Mouse (Mus musculus): ENCODE measurements around the gene Gins1. TPM values are rescaled to one million over a fixed set of nuclear protein-coding genes. Genes with fewer than 3 reads are reported as not detected.

Gins1 gene
- polyA plus RNA-seq, 1 experiment: 0.39 TPM

- Histone ChIP-seq H3K4me3 (replicated peaks; ENCODE audit: extremely low read depth, low read depth, low read length) (no peak overlapping the region), H3K4me1 (ENCODE audit: control insufficient read depth, insufficient read depth, low read length) (no peaks in the 10 kb centered on the region)
- WGBS: 92% methylated on average over 7 of the region's 7 CpGs
- no peak for TF ChIP-seq POLR2A (IDR thresholded peaks at IDR 0.05; ENCODE audit: borderline replicate concordance, extremely low read depth, low read depth, low read length)
- no peak for TF ChIP-seq CTCF (IDR thresholded peaks at IDR 0.05; ENCODE audit: insufficient read depth, low read length)
- no peak for DNase-seq
Measured at GRCm38 (mm10) chr2:150971856-150972255, 66.7 kb downstream of the Gins1 start.

- Histone ChIP-seq H3K4me3 (replicated peaks; ENCODE audit: extremely low read depth, low read depth, low read length) (no peak overlapping the region), H3K4me1 (ENCODE audit: control insufficient read depth, insufficient read depth, low read length) (no peaks in the 10 kb centered on the region)
- no peak for DNase-seq
- TF ChIP-seq CTCF (IDR thresholded peaks at IDR 0.05; ENCODE audit: insufficient read depth, low read length): no peak
- TF ChIP-seq POLR2A (IDR thresholded peaks at IDR 0.05; ENCODE audit: borderline replicate concordance, extremely low read depth, low read depth, low read length): no peak
- 96% methylated on average over 3 of the region's 3 CpGs for WGBS
Measured at GRCm38 (mm10) chr2:150972681-150973080, 67.5 kb downstream of the Gins1 start.

DNA sequence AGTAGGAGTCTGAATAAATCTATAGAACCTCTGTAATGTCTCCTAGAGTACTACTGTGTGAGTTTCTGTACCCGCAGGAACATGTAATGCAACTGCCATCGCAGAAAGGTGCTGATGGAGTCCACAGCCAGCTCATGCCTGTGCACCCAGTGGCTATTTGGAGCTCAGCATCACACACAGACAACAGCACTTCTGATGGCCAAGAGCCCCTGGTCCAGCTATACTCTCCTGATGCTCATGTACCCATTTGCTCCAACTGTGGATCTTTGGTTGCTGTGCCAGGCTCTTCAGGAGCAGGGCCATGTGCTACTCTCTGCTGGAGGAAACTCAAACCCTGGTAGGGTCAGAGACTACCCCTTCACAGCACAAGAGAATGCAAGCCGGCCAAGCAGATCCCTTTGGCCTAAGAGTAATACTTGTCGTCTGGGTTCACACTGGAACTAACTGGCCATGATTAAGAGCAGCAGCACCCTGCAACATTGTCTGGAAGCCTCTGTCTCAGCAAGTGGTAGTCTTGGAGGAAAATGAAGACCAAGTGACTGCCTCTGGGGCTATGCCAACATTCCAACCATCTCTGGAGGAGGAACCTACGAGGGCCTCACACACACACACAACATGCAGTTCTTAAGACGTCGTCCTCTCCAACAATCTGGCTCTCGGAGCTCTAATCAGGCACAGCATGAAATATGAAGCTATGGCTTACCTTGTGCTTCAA, 68.4 kb downstream of the Gins1 start:
- 70% methylated on average over 8 of the region's 8 CpGs for WGBS

GRCm38 (mm10) chr2:150976871-150977270, 71.7 kb downstream of the Gins1 start:
- Histone ChIP-seq H3K4me3 (replicated peaks; ENCODE audit: extremely low read depth, low read depth, low read length) (no peak overlapping the region), H3K4me1 (ENCODE audit: control insufficient read depth, insufficient read depth, low read length) (no peaks in the 10 kb centered on the region)
- WGBS: 94% methylated on average over 5 of the region's 5 CpGs
- no peak for DNase-seq
- no peak for TF ChIP-seq POLR2A (IDR thresholded peaks at IDR 0.05; ENCODE audit: borderline replicate concordance, extremely low read depth, low read depth, low read length)
- no peak for TF ChIP-seq CTCF (IDR thresholded peaks at IDR 0.05; ENCODE audit: insufficient read depth, low read length)

More for the DNA sequence above, 68.4 kb downstream of the Gins1 start:
- no peaks in the 10 kb centered on the region for H3K4me1 ChIP-seq (ENCODE audit: control insufficient read depth, insufficient read depth, low read length)
- H3K4me3 ChIP-seq (replicated peaks; ENCODE audit: extremely low read depth, low read depth, low read length): no peak overlapping the region
- TF ChIP-seq CTCF (IDR thresholded peaks at IDR 0.05; ENCODE audit: insufficient read depth, low read length): no peak
- TF ChIP-seq POLR2A (IDR thresholded peaks at IDR 0.05; ENCODE audit: borderline replicate concordance, extremely low read depth, low read depth, low read length): no peak
- no peak for DNase-seq

DNA sequence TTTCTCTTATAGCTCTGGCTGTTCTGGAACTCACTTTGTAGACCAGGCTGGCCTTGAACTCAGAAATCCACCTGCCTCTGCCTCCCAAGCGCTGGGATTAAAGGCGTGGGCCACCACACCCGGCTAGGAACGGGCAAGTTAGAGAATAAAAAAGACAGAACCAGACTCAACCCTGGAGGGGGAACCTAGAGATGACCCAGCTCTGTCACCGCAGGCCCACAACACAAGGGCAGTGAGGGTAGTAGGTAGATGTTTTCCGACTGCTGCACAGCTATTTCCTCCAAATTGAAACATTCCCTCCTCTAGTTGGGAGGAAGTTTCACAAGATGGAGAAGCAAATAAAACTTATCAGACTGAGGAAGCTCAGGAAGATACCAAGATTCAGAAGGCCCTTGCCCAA, 72.5 kb downstream of the Gins1 start:
- Histone ChIP-seq H3K4me3 (replicated peaks; ENCODE audit: extremely low read depth, low read depth, low read length) (no peak overlapping the region), H3K4me1 (ENCODE audit: control insufficient read depth, insufficient read depth, low read length) (no peaks in the 10 kb centered on the region)
- DNase-seq: no peak
- 97% methylated on average over 6 of the region's 6 CpGs for WGBS
- no peak for TF ChIP-seq CTCF (IDR thresholded peaks at IDR 0.05; ENCODE audit: insufficient read depth, low read length)
- TF ChIP-seq POLR2A (IDR thresholded peaks at IDR 0.05; ENCODE audit: borderline replicate concordance, extremely low read depth, low read depth, low read length): no peak

GRCm38 (mm10) chr2:150978791-150979190, 73.6 kb downstream of the Gins1 start:
- DNase-seq: no peak
- Histone ChIP-seq H3K4me3 (replicated peaks; ENCODE audit: extremely low read depth, low read depth, low read length) (no peak overlapping the region), H3K4me1 (ENCODE audit: control insufficient read depth, insufficient read depth, low read length) (no peaks in the 10 kb centered on the region)
- WGBS: 88% methylated on average over 3 of the region's 3 CpGs
- TF ChIP-seq POLR2A (IDR thresholded peaks at IDR 0.05; ENCODE audit: borderline replicate concordance, extremely low read depth, low read depth, low read length) (no peak), CTCF (IDR thresholded peaks at IDR 0.05; ENCODE audit: insufficient read depth, low read length) (no peak)

- Histone ChIP-seq H3K4me3 (replicated peaks; ENCODE audit: extremely low read depth, low read depth, low read length) (no peak overlapping the region), H3K4me1 (ENCODE audit: control insufficient read depth, insufficient read depth, low read length) (no peaks in the 10 kb centered on the region)
- DNase-seq: no peak
- WGBS: 83% methylated on average over 14 of the region's 14 CpGs
- TF ChIP-seq CTCF (IDR thresholded peaks at IDR 0.05; ENCODE audit: insufficient read depth, low read length) (no peak), POLR2A (IDR thresholded peaks at IDR 0.05; ENCODE audit: borderline replicate concordance, extremely low read depth, low read depth, low read length) (no peak)
Measured at GRCm38 (mm10) chr2:150979861-150980620, 74.8 kb downstream of the Gins1 start.

Other genes with a start within 250 kb of the Gins1 start
- 74.7 and 93.3 TPM in 2 replicates for gene Acss1, start 236.9 kb upstream of the Gins1 start, polyA plus RNA-seq (2012; rRNA removed)
- gene Vsx1, start 216.0 kb upstream of the Gins1 start, polyA plus RNA-seq (2012; rRNA removed): not detected in 2 replicates
- 13.7 and 14.7 TPM in 2 replicates for gene Entpd6, start 156.4 kb upstream of the Gins1 start, polyA plus RNA-seq (2012; rRNA removed)
- gene Pygb, start 118.7 kb upstream of the Gins1 start, polyA plus RNA-seq (2012; rRNA removed): 52.1 and 56.4 TPM in 2 replicates
- 59.1 and 60.0 TPM in 2 replicates for gene Abhd12, start 659 bp upstream of the Gins1 start, polyA plus RNA-seq (2012; rRNA removed)
- gene Ninl, start 134.0 kb downstream of the Gins1 start, polyA plus RNA-seq (2012; rRNA removed): 2.0 and 2.2 TPM in 2 replicates
- gene Nanp, start 134.0 kb downstream of the Gins1 start, polyA plus RNA-seq (2012; rRNA removed): 0.83 and 1.8 TPM in 2 replicates
- gene Gm14151, start 186.9 kb downstream of the Gins1 start, polyA plus RNA-seq (2012; rRNA removed): not detected in 2 replicates
- gene Gm14147, start 192.8 kb downstream of the Gins1 start, polyA plus RNA-seq (2012; rRNA removed): not detected in 2 replicates